Mouse (Mus musculus): ENCODE data around the gene Slc22a23. TPM values are rescaled to one million over a fixed set of nuclear protein-coding genes. Genes with fewer than 3 reads are reported as not detected.

Slc22a23 gene
- total RNA-seq, 4 experiments from 2014 or later = 4.2 to 4.7 (median 4.5) TPM

DNA sequence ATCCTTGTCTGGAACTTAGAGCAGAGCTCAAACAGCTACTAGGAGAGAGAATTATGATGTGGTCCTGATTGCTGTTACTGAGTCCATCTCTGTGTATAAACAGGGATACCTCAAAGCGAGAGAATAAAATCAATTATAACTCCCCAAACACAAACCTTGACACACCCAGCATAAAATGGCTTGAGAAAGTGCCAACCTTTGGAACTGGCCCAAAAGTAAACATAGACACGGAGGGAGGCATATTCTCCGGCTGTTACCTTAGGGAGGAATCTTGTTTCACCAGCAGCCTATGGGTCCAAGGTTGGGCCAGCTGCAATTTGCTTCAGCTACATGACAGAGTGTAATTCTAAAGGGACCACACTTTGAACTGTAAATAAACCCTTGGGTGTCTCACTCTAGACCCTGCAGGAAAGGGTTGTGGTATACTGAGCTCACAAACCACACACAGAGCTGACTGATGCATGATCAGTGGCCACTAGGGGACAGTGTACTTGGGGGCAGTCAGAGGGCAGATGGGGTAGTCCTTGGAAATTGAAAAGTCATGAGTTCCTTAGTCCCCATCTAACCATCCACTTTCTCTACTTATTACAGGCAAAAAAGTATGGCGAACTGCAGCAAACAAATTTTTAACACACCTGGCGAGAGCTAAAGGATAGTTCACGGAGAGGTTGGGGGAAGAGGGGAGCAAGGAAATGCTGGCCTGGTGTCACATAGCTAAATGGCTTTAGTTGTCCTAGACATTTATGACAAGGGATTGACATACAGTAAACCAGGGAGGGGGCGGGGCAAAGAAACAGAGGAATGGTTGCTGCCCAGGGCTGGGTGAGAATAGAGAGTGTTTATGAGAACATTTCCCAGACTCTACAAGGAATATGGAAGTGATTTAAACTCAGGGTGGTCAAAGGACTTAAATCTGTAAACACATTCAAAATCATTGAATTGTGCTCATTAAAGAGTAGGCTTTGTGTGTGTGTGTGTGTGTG is 45.3 kb downstream of the Slc22a23 start:
- no peak for DNase-seq

DNA sequence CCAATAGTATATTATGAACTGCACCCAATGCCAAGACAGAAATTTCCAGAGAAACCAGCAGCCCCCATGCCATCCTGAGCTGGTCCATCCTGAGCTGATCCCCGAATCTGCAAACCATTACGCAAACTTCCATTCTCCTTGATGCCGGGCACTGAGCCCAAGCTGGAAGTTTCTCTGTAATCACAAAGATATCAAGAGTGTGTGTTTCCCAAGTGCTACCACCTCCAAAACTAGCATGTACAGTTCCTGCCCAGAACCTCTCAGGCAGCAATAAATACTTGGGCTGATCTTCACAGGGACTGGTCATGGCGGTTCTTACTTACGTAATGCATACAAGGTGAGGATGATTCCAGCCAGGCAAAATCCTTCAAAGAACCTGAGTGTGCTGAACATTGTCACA is 46.3 kb downstream of the Slc22a23 start:
- no peak for DNase-seq

DNA sequence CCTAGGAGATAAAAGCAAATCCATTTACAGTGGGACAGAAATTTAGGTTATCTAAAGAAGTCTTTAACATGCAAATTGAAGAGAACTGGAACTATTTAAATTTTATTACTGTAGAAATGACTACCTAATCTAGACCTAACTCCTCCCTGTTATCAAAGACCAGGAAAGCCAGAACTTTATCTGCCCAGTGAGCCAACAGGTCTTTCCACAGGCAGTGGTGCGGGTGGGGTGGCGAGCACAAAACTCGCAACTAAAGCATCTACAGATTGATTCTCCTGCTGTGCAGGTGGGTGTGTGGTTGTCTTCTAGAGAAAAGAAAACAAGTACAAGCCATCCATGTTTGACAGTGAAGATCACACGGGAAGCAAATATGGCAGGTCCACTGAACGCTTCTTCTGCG is 46.9 kb downstream of the Slc22a23 start:
- DNase-seq = no peak

DNA sequence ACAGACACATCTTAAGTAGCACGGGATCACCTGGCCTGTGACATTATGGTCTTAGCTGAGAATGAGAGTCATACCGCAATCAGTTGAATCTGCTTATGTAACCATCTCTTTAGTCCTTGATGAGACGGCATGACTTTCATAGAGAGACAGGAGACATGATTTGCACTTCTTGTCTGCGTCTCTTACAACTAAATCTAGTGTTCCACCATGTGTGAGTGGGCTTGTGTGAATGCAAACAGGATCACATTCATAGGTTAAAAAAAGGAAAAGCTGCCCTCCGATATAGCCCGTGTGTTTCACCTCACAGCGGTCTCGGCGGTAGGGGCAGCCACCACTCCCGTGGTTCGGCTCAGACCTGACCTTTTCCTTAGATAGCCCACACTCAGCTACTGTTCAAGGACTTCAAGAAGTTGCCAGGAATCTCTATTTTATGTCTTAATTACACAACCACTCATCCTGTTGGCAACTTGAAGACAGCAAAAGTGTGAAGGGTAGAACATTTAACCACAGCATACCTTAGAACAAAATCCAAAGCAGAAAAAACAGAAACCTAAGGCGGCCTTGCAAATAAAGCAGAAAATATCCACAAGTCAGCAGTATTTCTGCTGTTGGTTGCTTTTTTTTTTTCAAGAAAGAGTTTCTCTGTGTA is 49.1 kb downstream of the Slc22a23 start:
- DNase-seq = no peak

DNA sequence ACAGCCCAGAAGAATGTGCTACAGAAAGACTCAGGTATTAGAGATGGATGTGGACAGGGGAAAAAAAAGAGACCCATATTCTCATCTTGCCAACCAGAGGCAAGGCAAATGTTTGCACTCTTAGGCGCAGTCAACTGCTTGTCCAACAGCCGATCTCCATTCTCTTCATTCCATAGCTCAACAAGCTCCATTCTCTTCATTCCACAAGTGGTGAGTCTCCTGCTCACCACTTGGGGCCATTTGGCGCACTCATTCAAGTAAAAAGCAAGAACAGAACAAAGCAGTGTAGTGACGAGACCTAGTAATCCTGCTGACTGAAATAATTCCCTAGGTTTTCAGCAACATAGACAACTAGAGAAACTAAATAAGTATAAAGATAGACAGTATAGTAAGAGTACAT is 50.8 kb downstream of the Slc22a23 start:
- no peak for DNase-seq

DNA sequence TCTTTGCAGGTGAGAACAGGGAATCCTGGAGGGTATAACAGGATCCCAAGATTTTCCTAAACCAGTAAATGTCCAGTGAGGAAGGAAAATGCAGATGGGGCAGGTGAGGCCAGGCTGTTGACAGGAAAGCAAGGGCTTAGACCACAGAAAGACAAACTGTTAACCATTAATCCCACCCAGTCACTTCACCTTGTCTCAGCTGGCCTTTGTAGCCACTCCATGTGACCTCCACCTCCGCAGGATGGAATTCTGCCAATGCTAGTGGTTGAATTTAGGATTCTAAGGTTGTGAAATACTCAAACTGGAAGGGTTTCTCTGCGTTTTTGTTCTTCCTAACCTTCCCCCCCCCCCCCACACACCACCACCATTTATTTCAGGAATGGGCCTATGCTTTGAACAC is 52.9 kb downstream of the Slc22a23 start:
- no peak for DNase-seq

DNA sequence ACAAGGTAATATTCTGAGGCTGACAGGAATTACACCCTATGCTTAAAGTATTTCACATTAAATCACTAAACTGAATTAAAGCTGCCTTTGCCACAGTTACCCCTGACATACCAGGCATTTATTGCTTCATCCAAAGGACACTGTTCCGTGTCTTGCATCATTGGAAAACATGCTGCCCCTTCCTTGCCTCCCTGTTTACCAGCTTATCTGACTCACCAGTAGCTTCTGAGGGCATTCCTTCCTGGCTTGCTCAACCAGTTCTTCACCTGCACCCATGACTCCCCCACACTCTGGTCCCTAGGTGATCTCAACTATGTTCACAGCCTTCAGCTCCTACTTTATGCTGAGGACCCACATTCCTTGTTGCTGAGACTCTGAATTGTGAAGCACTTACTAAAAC is 54.6 kb downstream of the Slc22a23 start:
- DNase-seq = no peak

DNA sequence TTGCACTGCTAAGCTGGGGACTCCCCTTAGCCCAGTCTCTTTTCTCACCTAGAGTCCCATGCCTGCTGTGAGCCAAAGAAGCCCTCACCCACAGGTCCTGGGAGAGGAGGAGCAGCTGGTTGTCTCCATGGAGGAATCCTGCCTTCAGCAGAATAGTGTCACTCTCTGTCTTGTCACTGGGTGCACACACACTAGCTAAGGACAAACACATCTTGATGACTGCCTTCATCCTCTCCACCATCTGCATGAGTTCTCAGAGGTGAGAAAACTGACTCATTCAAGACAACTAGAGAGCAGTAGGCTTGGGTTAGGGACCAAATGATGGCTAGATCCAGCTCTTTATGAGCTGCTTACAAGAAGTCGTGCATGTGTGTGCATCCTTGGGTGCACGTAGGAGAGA is 55.4 kb downstream of the Slc22a23 start:
- no peak for DNase-seq

DNA sequence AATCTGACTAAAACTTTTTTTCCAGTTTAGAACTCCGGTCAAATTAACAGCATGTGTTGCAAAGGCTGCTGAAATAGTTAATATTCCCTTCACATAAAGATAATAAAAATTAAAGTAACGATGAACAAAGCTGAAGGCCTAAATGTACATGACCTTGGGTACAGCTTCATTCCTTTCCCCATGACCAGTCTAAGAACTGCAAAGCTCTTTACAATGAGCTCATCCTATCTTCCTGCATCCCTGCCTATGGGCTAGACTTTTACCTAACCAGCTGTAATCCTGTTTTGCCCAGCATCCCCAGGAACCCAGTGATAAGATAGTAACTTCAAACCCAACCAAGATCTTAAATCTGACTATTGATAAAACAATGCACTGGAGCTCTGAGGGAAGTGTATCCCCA is 56.9 kb downstream of the Slc22a23 start:
- DNase-seq = no peak

DNA sequence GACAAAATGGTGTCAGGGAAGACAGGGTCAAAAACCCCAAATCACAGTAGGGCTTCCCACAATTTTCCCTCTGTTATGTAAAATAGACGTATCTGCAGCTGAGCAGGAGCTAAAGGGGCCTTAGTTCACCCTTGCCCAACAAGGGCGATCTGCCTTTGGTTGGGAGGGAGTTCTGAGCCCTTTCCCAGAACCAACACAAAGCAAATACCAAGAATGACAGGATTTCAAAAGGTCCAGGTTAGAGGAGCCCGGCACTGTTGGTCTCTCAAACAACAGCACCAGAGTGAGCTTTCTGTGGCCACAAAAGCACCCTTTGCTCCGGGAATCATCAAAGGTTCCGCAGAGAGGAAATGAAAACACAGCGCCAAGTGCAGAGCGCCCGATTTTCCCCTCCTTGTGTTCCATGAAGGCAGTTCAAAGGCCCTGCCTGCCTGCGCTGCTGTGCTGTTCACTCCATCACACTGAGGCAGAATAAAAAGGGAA is 57.3 kb downstream of the Slc22a23 start:
- DNase-seq = no peak

DNA sequence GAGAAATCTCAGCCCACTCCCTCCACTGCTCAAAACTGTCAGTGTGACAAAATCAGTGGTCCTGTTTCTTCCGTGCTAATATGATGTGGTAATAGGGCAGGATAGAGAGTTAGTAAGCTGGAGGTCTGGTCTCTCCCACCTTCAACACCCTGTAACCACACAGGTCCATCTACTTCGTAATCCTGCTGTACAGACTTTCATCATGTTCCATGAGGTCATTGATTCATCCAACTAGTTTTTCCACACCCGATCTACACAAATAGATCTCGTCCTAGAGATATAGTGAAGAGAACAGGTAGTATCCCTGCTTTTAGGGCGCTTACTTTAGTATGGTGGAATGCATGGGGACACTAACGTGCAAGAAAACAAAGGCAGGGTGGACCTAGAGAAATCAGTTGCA is 63.6 kb downstream of the Slc22a23 start:
- no peak for DNase-seq

DNA sequence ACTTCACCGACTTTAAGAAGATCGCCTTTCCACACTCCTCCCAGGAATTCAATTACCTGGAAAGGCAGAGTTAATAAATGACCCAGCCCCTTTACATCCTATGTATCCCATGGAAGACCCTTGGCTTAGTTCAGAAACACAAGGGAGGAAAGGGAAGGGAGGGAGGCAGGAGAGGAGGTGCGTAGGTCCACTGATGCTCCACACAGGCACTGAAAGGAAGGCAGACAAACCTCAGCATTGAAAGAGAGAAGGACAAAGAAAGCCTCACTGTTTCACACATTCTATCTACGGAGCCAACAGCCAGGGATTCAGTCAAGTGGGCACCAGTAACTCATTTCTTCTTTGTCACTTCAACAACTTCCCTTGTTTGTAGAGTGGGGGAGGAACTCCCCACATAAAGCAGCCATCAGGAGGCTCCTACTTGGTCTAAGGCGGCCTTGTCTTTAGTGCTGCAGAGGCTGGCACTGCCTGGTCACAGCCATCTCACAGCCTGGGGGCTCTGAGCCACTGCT is 66.2 kb downstream of the Slc22a23 start:
- no peak for DNase-seq

DNA sequence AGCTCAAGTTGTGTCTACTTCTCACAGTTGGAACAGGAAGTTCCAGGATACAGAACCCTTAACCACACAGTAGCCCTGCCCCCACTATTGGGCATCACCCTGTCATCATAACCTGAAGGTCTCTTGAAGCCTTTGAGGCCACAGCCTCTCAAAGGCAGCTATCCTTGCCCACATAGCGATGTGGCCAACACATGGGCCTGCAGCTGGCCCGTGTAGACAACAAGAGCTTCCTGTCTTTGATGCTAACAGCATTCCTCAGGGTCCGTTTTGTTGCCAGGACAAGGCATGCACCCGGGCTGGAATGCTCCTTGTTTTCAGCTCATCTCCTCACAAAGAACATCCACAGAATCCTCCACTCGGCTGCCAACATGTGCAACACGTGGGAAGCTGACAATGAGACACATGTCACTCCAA is 66.7 kb downstream of the Slc22a23 start:
- no peak for DNase-seq

DNA sequence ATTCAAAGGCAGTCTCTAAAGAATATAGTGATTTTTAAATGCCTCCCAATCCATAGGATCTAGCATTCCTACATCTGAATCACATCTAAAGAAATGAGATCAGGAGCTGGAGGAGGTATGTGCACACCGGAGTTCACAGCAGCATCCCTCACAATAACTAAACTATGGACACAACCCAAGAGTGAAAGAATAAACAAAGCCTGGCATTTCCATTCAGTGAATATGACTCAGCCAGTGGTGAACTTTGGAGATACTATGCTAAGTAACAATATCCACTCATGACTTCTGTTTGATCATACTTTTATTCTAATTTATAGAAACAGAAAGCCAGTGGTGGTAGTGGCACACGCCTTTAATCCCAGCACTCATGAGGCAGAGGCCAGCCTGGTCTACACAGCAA is 67.4 kb downstream of the Slc22a23 start:
- no peak for DNase-seq

DNA sequence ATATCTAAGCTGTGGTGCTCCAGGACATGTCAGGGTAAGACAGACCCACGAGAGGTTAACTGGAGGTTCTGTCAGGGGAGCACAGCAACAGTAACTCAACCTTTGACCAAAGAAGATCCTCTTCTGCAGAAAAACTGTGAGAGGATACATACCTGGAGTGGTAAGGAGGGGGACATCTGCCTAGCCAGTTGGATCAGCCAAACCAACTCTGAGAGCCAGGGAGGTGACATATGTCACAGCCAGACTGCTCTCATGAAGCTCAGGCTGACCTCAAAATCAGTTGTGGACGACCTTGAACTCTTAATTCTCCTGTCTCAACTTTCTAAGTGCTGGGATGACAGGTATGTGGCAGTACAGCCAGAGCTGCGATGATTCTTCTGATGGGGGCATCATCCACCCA is 68.0 kb downstream of the Slc22a23 start:
- DNase-seq = no peak

DNA sequence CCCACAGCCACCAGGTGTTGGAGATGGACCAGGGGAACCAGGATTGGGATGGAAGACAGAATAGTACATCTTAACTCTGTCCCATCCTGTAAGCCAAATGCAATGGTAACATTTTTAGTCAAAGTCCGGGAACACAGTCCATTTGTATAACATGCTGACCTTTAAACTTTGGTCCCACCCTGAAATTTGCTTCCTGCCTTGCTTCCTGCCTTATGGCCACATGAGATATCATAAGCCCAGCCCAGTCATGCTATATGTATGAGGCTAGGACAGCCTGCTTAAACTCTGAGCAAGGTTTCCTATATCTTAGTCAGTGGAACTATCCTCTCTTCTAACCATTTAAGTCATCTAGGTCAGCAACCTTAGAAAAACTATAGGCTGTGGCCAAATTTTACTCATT is 70.1 kb downstream of the Slc22a23 start:
- DNase-seq = no peak

DNA sequence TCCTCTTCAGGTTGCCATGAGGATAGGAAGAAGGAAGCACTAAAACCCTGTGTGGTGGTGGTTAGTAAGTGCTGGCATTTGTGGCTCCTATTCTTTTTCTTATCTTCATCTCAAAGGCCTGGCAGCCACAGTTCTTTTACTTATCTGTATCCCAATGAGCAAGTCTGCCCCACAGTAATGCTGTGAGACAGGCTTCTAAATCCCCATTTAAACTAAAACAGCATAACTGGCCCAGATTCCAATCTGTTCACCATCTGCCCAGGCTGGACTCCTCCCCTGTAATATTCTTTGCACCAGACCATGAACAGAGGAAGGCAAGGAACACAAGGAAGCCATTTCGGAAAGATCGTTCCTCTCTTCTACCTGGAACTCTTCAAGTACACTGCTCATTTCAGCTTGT is 70.6 kb downstream of the Slc22a23 start:
- no peak for DNase-seq

DNA sequence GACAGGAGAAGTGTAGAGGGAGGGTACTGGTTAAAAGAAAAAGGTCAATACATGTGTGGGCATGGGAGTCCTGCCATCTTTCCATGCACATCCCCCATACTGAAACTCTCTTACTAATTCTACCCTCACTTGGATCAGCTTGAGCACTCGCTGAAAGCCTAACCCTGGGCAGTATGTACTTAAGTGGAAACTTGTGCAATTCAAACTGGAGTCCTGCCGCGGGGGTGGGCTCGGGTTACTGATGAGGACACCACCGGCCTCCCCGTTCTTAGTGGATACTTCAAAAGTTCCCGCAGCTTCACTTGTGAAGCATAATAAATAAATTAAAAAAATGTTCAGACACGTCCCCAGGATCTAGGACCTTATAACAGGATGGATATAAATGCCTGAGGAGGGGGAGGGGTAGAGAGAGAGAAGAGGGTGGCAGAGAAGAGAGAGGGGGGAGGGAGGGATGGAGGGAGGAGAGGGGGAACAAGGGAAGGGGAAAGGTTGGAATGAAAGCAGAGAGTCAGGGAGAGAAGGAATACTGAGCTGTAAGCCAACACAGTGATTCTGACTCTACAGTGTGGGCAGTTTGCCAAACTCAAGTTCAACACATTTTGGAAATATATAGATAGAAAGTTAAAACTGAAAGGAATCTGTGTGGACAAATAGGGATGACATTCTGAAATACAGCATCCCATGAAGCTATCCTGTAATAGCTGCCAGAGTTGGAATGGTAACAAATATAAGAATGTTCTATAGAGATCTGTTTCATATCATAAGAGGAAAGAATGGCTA is 72.5 kb downstream of the Slc22a23 start:
- DNase-seq = peak; percentile 8

DNA sequence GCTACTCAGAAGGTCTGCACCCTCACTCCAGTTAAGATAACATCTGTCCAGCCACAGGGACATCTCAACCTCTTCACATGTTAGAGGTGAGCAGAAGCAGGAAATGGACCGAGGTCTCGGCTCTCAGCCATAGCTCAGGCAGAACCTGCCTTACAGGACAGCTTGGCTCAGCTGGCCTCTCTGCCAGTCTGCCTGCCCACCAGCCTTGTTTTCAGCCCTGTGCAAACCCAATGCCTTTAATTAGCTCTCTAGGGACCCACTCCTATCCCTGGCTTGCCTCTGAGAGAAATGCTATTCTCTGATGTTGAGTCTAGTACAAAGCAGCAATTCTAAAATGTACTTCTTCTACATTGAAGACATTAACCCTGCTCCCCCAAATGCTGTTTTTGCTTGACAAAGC is 73.3 kb downstream of the Slc22a23 start:
- DNase-seq = no peak

DNA sequence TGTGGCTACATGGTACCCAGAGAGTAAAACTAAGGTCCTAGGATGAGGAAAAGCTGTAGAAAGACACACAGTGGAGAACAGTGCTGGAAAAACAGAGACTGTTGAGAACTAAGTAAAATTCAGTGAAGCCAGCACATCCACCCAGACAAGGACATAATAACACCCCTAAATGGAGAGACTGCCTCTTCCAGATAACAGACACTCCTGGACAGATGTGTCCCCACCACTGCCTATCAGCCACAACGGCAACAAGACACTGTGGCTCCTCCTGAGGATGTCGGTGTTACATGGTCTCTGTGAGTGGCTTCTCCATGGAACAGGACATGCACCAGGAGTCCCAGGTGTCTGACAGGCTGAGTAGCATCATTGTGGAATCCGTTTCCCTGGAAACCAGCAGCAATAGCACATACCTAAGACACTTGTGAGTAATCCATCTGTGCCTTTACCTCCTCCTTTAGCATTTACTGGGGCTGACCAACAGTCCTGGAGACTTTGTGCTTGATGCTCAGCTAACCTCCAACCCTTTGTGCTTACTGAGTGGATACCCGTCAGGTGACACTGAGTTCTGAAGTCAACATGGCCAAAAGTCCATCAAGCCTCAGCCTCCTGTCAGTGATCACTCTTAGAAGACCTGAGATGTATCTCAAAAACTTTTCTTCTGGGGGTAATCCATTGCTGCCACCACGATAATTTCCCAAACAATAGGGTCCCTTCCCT is 73.9 kb downstream of the Slc22a23 start:
- DNase-seq = no peak

DNA sequence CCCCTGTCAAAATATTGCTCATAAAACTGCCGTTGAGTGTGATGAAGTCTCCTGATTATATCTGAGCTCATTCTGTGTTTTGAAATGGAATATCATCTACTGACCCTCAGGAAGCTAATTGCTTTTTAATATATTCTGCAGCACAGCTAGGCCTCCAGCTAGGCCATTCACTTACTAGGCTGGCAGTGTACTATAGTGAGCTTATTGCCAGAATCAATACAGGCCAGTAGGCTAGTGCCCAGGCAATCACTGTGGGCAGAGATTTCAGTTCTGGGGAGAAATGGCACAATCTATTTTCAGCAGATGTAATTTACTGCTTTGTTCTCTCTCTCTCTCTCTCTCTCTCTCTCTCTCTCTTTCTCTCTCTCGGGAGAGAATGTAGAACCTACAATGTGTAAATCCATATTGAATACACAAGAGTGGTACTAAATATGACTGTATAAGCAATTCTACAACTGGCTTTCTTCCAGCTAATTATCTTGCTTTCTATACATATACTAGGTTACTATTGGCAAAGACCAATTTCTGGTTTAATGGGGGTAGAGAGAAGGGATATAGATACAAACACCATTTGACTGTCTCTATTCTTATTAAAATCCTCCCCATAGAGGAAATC is 75.5 kb downstream of the Slc22a23 start:
- DNase-seq = no peak
